Mouse (Mus musculus) adrenal gland, adult (tissue): Measurements from ENCODE around the gene Olfr825.
"Not testable (repeated sequence)": the region's sequence is repeated elsewhere in the genome, so short reads cannot be mapped to it uniquely, and the experiment has no call there.

Experiments
- DNase-seq, 2 experiments: peaks; one replicate each; pipeline ENCODE4 v3.0.0; 2022 to 2023; ENCODE audit warnings: low spot score in 1 of 2; ENCODE audit not compliant: inconsistent age in 2 of 2

Gene Olfr825

GRCm38 (mm10) chr10:130166666-130167065, at the start of gene Olfr825:
Olfr825 (minus strand) TSS chr10:130166766.
- no peak for DNase-seq

GRCm38 (mm10) chr10:130214303-130214702, 47.7 kb upstream of the Olfr825 start, which contains the start of gene Olfr827:
Olfr827 (minus strand) TSS chr10:130214403.
- DNase-seq, result peak in 1 of 2 experiments; percentile 8

GRCm38 (mm10) chr10:130184086-130184485, 17.5 kb upstream of the Olfr825 start, which contains the start of gene Olfr826:
Olfr826 (minus strand) TSS chr10:130184186.
- no peak for DNase-seq

GRCm38 (mm10) chr10:130165196-130165595, 1.4 kb downstream of the Olfr825 start:
- DNase-seq, result no peak

GRCm38 (mm10) chr10:130144121-130144520, 22.4 kb downstream of the Olfr825 start:
- DNase-seq, result no peak

GRCm38 (mm10) chr10:130142481-130142880, 24.1 kb downstream of the Olfr825 start:
- DNase-seq, result peak; percentile 72 to 86

- DNase-seq, result no peak
Measured at GRCm38 (mm10) chr10:130134811-130135210, 31.8 kb downstream of the Olfr825 start.

GRCm38 (mm10) chr10:130129900-130130299, 36.7 kb downstream of the Olfr825 start, which contains the start of gene Olfr824:
Olfr824 (minus strand) TSS chr10:130130000.
- DNase-seq, result not testable (repeated sequence)

- not testable (repeated sequence) for DNase-seq
Measured at GRCm38 (mm10) chr10:130116045-130116444, 50.5 kb downstream of the Olfr825 start.

- not testable (repeated sequence) for DNase-seq
Measured at GRCm38 (mm10) chr10:130115283-130115682, 51.3 kb downstream of the Olfr825 start, which contains the start of gene Olfr823. Olfr823 (minus strand) TSS chr10:130115383.
